Mouse (Mus musculus) liver, adult 2 months (tissue): Measurements from ENCODE around the gene C8g.

Source experiments
- CTCF ChIP-seq: fragments of 200-500 bp; IDR thresholded peaks from 2 replicates; pipeline ENCODE4 v1.5.1; 2011; ENCODE audit warnings: low read depth, low read length, control low read depth
- POLR2A ChIP-seq: fragments of 200-500 bp; IDR thresholded peaks from 2 replicates; pipeline ENCODE4 v1.6.1; 2011; ENCODE audit warnings: low read length, control low read depth; ENCODE audit not compliant: insufficient read depth; ENCODE audit errors: extremely low read depth

DNA sequence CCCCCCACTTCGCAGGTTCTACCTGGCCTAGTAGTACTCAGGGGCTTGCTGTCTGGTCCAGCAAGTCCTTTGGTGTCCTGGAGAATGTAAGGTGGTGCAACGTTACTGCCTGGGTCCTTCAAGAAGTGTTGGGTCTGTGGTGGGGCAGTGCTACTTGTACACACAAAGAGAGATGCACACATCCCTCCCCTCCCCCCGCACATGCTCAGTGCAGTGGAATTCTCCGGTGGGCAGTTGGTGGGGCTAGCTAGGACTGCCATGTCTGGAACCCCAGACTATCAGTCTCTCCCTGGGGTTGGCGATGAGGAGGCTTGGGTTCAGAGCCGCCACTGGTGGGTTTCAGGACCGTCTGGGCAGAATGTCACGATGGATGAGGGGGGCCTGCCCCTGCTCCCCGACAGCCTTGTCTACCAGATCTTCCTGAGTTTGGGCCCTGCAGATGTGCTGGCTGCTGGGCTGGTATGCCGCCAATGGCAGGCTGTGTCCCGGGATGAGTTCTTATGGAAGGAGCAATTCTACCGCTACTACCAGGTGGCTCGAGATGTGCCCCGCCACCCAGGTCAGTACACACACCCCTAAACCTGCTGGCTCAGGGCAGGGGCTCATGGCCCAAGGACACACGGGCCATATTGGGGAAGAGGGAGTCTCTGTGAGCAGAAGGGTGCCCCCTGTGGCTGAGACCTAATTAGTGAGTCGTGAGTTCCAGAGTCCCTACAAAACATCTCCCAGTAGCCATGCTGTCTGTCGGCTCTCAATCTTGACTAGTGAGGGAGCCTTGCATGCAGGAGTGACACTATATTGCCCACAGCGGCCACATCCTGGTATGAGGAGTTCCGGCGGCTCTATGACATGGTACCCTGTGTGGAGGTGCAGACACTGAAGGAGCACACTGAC, at the start of gene C8g:
- TF ChIP-seq CTCF, result no peak
- TF ChIP-seq POLR2A, result no peak
